Mouse (Mus musculus) erythroblast, embryonic 14.5 days (primary cell): ENCODE results near the gene Pum2.

ENCODE experiments used
- GATA1 ChIP-seq: IDR thresholded peaks from 2 replicates; pipeline ENCODE4 v1.6.1; 2012; ENCODE audit warnings: low read length, inconsistent platforms, mixed read lengths
- TAL1 ChIP-seq: IDR thresholded peaks from 3 replicates; pipeline ENCODE4 v1.6.1; 2012; ENCODE audit warnings: low read length, inconsistent platforms, mixed read lengths

- TF ChIP-seq GATA1 (no peak), TAL1 (no peak)
Observed at GRCm38 (mm10) chr12:8708876-8709275, 34.9 kb downstream of the Pum2 start.
